Mouse (Mus musculus) spleen, postnatal 4 days (tissue): Measurements from ENCODE around the gene Snrnp70.
"Not testable (repeated sequence)": the region's sequence is repeated elsewhere in the genome, so short reads cannot be mapped to it uniquely, and the experiment has no call there.

Source experiments
- DNase-seq, 2 experiments: peaks; one replicate each; pipeline ENCODE4 v3.0.0; 2022; ENCODE audit warnings: low spot score in 2 of 2

Gene Snrnp70

DNA sequence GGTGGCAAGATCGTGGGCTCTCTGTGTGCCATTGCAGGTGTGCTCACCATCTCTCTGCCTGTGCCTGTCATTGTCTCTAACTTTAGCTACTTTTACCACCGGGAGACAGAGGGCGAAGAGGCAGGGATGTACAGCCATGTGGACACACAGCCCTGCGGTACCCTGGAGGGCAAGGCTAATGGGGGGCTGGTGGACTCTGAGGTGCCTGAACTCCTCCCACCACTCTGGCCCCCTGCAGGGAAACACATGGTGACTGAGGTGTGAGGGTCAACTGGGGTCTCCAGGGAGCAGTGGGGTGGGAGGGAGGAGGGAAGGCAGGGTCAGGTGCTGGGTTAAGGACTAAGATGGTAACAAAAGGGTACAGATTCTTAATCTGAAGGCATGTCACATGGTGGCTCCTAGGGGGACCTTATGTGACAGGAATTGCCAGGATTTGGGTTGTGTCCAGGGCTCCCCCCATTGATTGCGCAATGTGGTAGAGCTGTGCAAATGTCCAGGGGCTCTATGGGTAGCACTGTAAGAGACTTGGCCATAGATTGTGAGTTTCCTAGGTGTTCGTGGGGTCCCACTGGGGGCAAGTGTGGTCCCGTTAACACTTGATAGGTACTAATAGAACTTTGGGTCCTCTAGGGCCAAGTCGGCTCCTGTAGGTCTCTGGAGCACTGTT lies 14.1 kb upstream of the Snrnp70 start:
- DNase-seq: peak in 1 of 2 experiments; percentile 55

GRCm38 (mm10) chr7:45408949-45409348 lies 13.4 kb upstream of the Snrnp70 start:
- DNase-seq: peak in 1 of 2 experiments; percentile 59

- DNase-seq: peak in 1 of 2 experiments; percentile 51
Observed at GRCm38 (mm10) chr7:45408351-45408750, 12.8 kb upstream of the Snrnp70 start.

DNA sequence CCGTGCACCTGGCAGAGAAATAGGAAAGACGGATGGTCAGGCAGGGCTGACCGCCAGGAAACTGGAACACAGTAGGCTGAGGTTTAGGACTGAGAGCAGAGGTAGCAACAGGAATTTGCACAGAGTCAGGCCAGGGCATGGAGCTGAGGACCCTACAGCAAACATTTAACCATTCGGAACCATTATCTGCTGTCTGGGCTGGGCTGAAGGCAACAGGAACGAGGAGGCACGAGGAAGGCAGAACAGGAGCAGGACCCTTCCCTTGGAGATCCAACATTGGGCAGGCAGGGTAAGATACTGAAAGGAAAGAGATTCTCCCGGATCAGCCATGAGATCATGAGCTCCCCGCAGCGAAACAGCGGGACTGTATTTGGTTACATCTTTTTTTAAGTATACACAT lies 12.3 kb upstream of the Snrnp70 start:
- DNase-seq: peak in 1 of 2 experiments; percentile 50

- peak in 1 of 2 experiments; percentile 62 for DNase-seq
Observed at GRCm38 (mm10) chr7:45406157-45407156, 10.9 kb upstream of the Snrnp70 start.

DNA sequence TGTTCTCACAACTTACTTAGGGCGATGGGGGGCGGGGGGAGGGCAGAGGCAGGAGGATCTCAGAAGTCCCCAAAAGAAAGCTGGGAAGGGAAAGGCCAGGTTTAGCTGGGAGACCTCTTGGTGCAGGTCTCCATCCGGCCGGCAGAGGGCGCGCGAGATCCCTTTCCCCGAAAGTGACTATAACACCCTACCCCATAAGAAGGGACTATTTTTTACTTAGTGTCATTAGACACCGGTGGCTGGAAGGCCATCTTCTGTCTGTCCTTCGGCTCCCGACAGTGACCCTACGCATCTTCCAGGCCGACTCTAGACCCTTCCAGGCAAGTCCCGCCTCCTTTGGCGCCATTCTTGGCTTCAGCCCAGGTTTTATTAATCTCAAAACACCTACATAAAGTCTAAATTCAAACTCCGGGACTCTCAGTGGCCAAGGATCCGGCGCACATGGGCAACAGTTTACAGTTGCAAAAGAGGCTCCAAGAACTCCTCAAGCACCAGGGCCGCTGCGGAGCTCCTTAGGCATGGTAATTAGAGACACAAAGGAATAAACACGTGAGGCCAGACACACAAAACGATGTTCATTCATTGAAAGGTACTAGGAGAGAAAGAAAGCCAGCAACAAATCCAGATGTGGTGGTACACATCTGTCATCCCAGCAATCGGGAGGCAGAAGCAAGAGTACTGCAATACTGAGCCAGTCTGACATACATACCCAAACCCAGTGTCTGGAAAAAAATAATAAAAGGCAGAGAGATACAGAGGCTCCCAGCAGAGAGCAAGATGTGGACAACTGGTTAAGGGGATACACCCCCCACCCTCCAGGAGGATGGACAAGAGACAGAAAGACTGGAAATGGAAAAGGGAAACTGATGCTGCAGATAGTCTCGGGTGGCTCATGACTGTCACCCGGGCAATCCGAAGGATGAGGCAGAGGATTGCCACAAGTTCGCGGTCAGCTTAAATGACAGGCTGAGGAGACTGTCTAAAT lies 9.8 kb upstream of the Snrnp70 start, which contains the start of gene Kcna7:
Gene Kcna7 (plus strand): TSS at position 563 of the 985 bp plus-strand sequence.
- DNase-seq: peak; percentile 77 to 93

- peak; percentile 59 to 86 for DNase-seq
Observed at GRCm38 (mm10) chr7:45403532-45404261, 8.2 kb upstream of the Snrnp70 start.

DNA sequence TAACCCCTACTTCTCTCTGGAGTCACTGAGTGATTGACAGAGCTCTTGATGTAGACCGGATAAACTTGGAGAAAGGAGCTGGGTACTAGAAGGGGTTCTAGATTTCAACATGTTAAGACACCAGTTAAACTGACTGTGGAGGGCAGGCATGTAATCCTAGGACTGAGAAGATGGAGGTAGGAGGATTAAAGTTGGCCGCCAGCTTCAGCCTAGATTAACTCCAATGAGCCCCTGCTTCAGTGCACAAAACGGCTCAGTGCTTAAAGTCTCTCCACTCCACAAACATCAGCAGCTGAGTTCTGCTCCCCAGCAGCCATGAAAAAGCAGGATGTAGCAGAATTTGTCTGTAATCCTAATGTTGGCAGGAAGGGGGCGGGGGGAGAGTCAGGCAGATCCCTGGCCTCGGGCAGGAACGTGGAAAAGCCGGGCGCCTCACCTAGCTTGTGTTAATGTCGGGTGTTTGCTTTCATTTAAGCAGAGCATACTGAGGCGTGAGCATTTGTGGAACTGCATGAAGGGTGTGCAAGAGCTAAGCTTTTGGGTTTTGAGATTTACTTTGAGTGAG lies 6.1 kb upstream of the Snrnp70 start:
- DNase-seq: no peak

- DNase-seq: no peak
Observed at GRCm38 (mm10) chr7:45396787-45397186, 1.2 kb upstream of the Snrnp70 start.

- not testable (repeated sequence) for DNase-seq
Observed at GRCm38 (mm10) chr7:45396337-45396775, 814 bp upstream of the Snrnp70 start.

- DNase-seq: no peak
Observed at GRCm38 (mm10) chr7:45395129-45395541, 407 bp downstream of the Snrnp70 start.

- no peak for DNase-seq
Observed at GRCm38 (mm10) chr7:45386077-45386476, 9.5 kb downstream of the Snrnp70 start.

GRCm38 (mm10) chr7:45376057-45376456 lies 19.5 kb downstream of the Snrnp70 start:
- no peak for DNase-seq

GRCm38 (mm10) chr7:45374620-45375019 lies 20.9 kb downstream of the Snrnp70 start:
- no peak for DNase-seq

DNA sequence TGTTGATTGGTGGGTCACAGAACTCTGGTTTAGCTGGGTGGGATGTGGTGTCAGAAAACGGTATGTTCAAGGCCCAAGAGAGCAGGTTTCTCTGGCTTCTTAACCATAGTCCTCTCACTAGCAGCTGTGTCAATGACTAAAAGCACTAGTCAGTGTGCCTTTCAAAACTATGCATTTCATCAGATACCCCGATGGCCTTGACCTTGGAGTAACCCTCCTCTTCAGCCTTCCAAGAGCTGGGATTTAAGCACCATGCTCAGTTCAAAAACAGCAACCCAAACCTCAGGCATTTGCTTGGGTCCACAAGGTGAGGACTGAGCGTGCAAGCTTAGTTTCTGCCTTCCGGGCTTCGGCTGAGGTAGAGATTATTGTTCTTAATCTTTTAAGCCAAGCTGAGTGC lies 23.2 kb downstream of the Snrnp70 start:
- no peak for DNase-seq

- peak; percentile 92 to 94 for DNase-seq
Observed at GRCm38 (mm10) chr7:45370475-45371311, 24.8 kb downstream of the Snrnp70 start, which contains the start of gene Lin7b. Lin7b (minus strand) TSS chr7:45370583.

DNA sequence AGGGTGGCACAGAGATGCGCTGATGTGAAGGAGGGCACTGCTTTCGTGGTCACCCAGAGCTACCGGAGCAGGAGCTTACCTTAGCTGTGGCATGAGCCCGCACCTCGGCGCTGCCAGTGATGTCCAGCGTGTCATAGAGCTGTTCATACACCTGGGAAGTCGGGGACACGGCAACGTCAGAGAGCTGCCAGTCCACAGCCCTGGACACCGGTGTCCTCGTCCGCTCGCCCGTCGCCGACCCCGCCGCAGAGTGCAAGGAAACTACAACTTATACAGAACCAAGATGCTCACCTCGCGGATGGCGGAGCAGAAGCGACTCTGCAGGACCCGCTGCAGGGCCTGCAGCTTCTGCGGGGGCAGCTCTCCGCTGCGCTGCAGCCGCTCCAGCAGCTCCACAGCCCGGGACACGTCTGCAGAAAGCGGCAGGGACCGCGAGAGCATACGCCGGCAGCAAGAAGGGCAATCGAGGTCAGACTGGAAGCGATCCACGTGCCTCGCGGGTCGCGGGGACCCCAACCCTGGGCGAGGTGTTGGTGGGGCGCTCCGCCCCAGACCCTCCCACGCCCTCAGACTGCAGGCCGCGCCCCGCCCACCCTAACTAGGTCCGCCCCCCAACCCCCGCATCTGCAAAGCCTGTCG lies 25.6 kb downstream of the Snrnp70 start:
- no peak for DNase-seq

DNA sequence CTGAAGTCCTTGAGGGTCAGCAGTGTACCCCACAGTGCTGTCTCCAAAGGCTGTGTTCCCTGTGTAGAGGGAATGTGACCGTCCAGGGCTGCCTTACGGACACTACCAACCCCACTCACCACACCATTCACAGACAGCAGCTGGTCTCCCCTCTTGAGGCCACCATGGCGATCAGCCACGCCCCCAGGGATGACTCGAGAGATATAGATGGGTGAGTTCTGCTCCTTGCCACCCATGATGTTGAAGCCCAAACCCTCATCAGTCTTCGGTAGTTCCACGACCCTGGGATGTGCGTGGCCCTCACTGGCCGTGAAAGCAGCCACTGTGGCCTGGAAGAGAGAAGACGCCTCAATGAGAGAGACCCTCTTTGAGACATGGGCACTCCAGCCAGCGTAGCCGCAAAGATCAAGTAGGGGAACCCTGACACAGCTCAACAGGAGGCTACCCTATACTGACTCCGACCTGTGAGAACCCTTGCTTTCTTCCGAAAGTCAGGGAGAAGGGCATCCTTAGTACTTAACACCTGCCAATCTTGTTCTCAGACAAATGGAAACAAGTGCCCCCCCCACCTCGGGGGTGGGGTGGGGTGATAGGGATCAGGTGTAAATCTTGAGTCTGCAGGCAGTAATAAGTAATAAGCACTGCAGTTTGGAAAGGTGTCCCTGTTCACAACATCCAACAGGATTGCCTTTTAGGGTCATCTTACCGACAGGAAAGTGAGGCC lies 26.4 kb downstream of the Snrnp70 start:
- DNase-seq: no peak
